Mouse (Mus musculus) bone marrow, adult 2 months (tissue): Measurements from ENCODE around the gene Nt5c3. TPM values are rescaled to one million over a fixed set of nuclear protein-coding genes. Genes with fewer than 3 reads are reported as not detected.
A peak's percentile ranks its signal among the peaks of the same experiment; 100 is the strongest.

Source experiments
- H3K27ac ChIP-seq: fragments of 200-500 bp; 2 replicates; pipeline ENCODE4 v1.5.1; 2012; ENCODE audit warnings: low read depth, mild to moderate bottlenecking, control low read depth, inconsistent platforms, low read length; ENCODE audit not compliant: control insufficient read depth, poor library complexity, insufficient read depth
- H3K4me1 ChIP-seq: fragments of 200-500 bp; 2 replicates; pipeline ENCODE4 v1.6.1; 2011; ENCODE audit warnings: low read length; ENCODE audit not compliant: control insufficient read depth, insufficient read depth
- H3K4me3 ChIP-seq: fragments of 200-500 bp; replicated peaks from 2 replicates; pipeline ENCODE3; 2011; ENCODE audit warnings: mild to moderate bottlenecking, low read depth, low read length, control low read depth; ENCODE audit not compliant: control insufficient read depth
- CTCF ChIP-seq: fragments of 200-500 bp; IDR thresholded peaks from 2 replicates; pipeline ENCODE4 v1.5.1; 2011; ENCODE audit warnings: low read length, control low read depth; ENCODE audit not compliant: control insufficient read depth, insufficient read depth
- POLR2A ChIP-seq: fragments of 200-500 bp; IDR thresholded peaks from 2 replicates; pipeline ENCODE4 v1.6.1; 2011; ENCODE audit warnings: low read depth, mild to moderate bottlenecking, control low read depth, low read length, borderline replicate concordance; ENCODE audit not compliant: control insufficient read depth
- WGBS: fragments of 180-500 bp; shearing (Covaris S2); methylation state at CpG from one replicate; pipeline ENCODE4 v1.1.7; 2018; 5-methylcytosine and 5-hydroxymethylcytosine counted together
- polyA plus RNA-seq: library from polyadenylated mRNA; stranded (reverse); fragments of >200 nt; gene quantifications from 2 replicates; pipeline ENCODE4 v1.2.4, GENCODE M21; 2011; ENCODE audit warnings: low replicate concordance; ENCODE audit not compliant: missing spikeins, insufficient read depth, insufficient read length

Nt5c3 gene
- polyA plus RNA-seq, 1 experiment, result 205 TPM

- 41% methylated on average over 12 of the region's 12 CpGs for whole genome bisulfite sequencing
- peak overlapping the region; percentile 32; the same call in 1 of the 2 replicates for H3K27ac ChIP-seq
- no peak overlapping the region for H3K4me3 ChIP-seq
- TF ChIP-seq POLR2A (no peak), CTCF (no peak)
- peaks cover 8% of the 10 kb centered on the region for H3K4me1 ChIP-seq
Observed at GRCm38 (mm10) chr6:56920222-56921092, 3.3 kb downstream of the Nt5c3 start.

- Histone ChIP-seq H3K4me1 (peaks cover 8% of the 10 kb centered on the region), H3K4me3 (peak overlapping the region; percentile 35), H3K27ac (peak overlapping the region; percentile 52; the same call in 1 of the 2 replicates)
- WGBS, result 24% methylated on average over 7 of the region's 7 CpGs
- no peak for TF ChIP-seq CTCF
- TF ChIP-seq POLR2A, result no peak
Observed at GRCm38 (mm10) chr6:56919330-56920044, 4.2 kb downstream of the Nt5c3 start.

- Histone ChIP-seq H3K4me3 (peak overlapping the region; percentile 6), H3K4me1 (peaks cover 8% of the 10 kb centered on the region), H3K27ac (peak overlapping the region; percentile 73)
- 29% methylated on average over 12 of the region's 12 CpGs for WGBS
- TF ChIP-seq CTCF (no peak), POLR2A (0 out of 2 replicates have a peak, but pooled peaks have one; percentile 16)
Observed at GRCm38 (mm10) chr6:56917578-56918368, 6.0 kb downstream of the Nt5c3 start.

GRCm38 (mm10) chr6:56916279-56916678, 7.5 kb downstream of the Nt5c3 start:
- Histone ChIP-seq H3K4me3 (no peak overlapping the region), H3K27ac (no peak overlapping the region), H3K4me1 (peaks cover 8% of the 10 kb centered on the region)
- WGBS, result 16% methylated on average over 2 of the region's 2 CpGs
- TF ChIP-seq CTCF (no peak), POLR2A (no peak)

GRCm38 (mm10) chr6:56913092-56913858, 10.5 kb downstream of the Nt5c3 start:
- no peak overlapping the region for H3K27ac ChIP-seq
- WGBS, result 57% methylated on average over 2 of the region's 2 CpGs
- peaks cover 3% of the 10 kb centered on the region for H3K4me1 ChIP-seq
- no peak overlapping the region for H3K4me3 ChIP-seq
- TF ChIP-seq POLR2A, result no peak
- no peak for TF ChIP-seq CTCF

GRCm38 (mm10) chr6:56910910-56911309, 12.8 kb downstream of the Nt5c3 start:
- Histone ChIP-seq H3K4me3 (no peak overlapping the region), H3K27ac (no peak overlapping the region), H3K4me1 (no peaks in the 10 kb centered on the region; the same call in 1 of the 2 replicates)
- WGBS, result 49% methylated on average over 2 of the region's 2 CpGs
- TF ChIP-seq POLR2A (no peak), CTCF (no peak)

- no peak overlapping the region for H3K27ac ChIP-seq
- H3K4me3 ChIP-seq, result no peak overlapping the region
- TF ChIP-seq CTCF (peak; percentile 93), POLR2A (no peak)
- WGBS, result 14% methylated on average over 4 of the region's 4 CpGs
- no peaks in the 10 kb centered on the region; the same call in 1 of the 2 replicates for H3K4me1 ChIP-seq
Observed at GRCm38 (mm10) chr6:56908912-56909311, 14.8 kb downstream of the Nt5c3 start.

GRCm38 (mm10) chr6:56908397-56908796, 15.3 kb downstream of the Nt5c3 start:
- Histone ChIP-seq H3K4me1 (peaks cover 3% of the 10 kb centered on the region), H3K27ac (no peak overlapping the region), H3K4me3 (no peak overlapping the region)
- TF ChIP-seq CTCF, result no peak
- no peak for TF ChIP-seq POLR2A
- WGBS, result 29% methylated on average over 2 of the region's 2 CpGs
